Mouse (Mus musculus): ENCODE results near the gene Pcf11. TPM values are rescaled to one million over a fixed set of nuclear protein-coding genes. Genes with fewer than 3 reads are reported as not detected.

The Pcf11 gene
- polyA plus RNA-seq (2015; fragmentation: Nextera tagmentation; extraction: Ambion mirVana): 24.0 and 24.1 TPM in 2 replicates

GRCm38 (mm10) chr7:92669507-92670471, at the start of gene Pcf11:
Pcf11 (minus strand) TSS chr7:92669934.
- WGBS: under 1% methylated on average over 85 of the region's 88 CpGs
- Histone ChIP-seq H3K27ac (replicated peaks) (peak within 1 kb of the TSS; percentile 97), H3K9me3 (no peaks in the 10 kb centered on the region), H3K4me3 (peak within 1 kb of the TSS; percentile 89), H3K9ac (replicated peaks) (peak within 1 kb of the TSS; percentile 89), H3K36me3 (0 out of 2 replicates have a peak, but pooled peaks cover 4% of the 10 kb centered on the region), H3K4me1 (peaks cover 31% of the 10 kb centered on the region), H3K4me2 (replicated peaks) (peak within 1 kb of the TSS; percentile 81), H3K27me3 (no peaks in the 10 kb centered on the region)
- ATAC-seq (replicated peaks): peak; percentile 99

- Histone ChIP-seq H3K4me1 (no peaks in the 10 kb centered on the region), H3K36me3 (no peaks in the 10 kb centered on the region), H3K9me3 (no peaks in the 10 kb centered on the region), H3K4me2 (replicated peaks) (no peak overlapping the region), H3K27me3 (no peaks in the 10 kb centered on the region), H3K4me3 (no peak overlapping the region), H3K9ac (replicated peaks) (no peak overlapping the region), H3K27ac (replicated peaks) (no peak overlapping the region)
- 88% methylated on average over 1 of the region's 1 CpGs for WGBS
- ATAC-seq (replicated peaks): no peak
These were observed 45.3 kb upstream of the Pcf11 start for GRCm38 (mm10) chr7:92715055-92715454.

- 90% methylated on average over 3 of the region's 3 CpGs for WGBS
- H3K4me3 ChIP-seq: no peak overlapping the region
- H3K4me1 ChIP-seq: no peaks in the 10 kb centered on the region
- no peaks in the 10 kb centered on the region for H3K9me3 ChIP-seq
- ATAC-seq (replicated peaks): no peak
- no peak overlapping the region for H3K9ac ChIP-seq (replicated peaks)
- no peaks in the 10 kb centered on the region for H3K36me3 ChIP-seq
- H3K27me3 ChIP-seq: no peaks in the 10 kb centered on the region
- no peak overlapping the region for H3K4me2 ChIP-seq (replicated peaks)
- H3K27ac ChIP-seq (replicated peaks): no peak overlapping the region
These were observed 41.9 kb upstream of the Pcf11 start for GRCm38 (mm10) chr7:92711593-92711992.

GRCm38 (mm10) chr7:92709573-92709972, 39.8 kb upstream of the Pcf11 start:
- H3K9me3 ChIP-seq: no peaks in the 10 kb centered on the region

GRCm38 (mm10) chr7:92706711-92707110, 37.0 kb upstream of the Pcf11 start:
- WGBS: 67% methylated on average over 12 of the region's 12 CpGs
- no peak overlapping the region for H3K9ac ChIP-seq (replicated peaks)
- H3K36me3 ChIP-seq: no peaks in the 10 kb centered on the region
- ATAC-seq (replicated peaks): no peak
- H3K4me3 ChIP-seq: no peak overlapping the region
- no peak overlapping the region for H3K4me2 ChIP-seq (replicated peaks)
- H3K27me3 ChIP-seq: no peaks in the 10 kb centered on the region
- H3K4me1 ChIP-seq: no peaks in the 10 kb centered on the region
- H3K27ac ChIP-seq (replicated peaks): no peak overlapping the region
- H3K9me3 ChIP-seq: no peaks in the 10 kb centered on the region

More at GRCm38 (mm10) chr7:92709573-92709972, 39.8 kb upstream of the Pcf11 start:
- H3K27ac ChIP-seq (replicated peaks): no peak overlapping the region
- H3K4me1 ChIP-seq: no peaks in the 10 kb centered on the region
- H3K9ac ChIP-seq (replicated peaks): no peak overlapping the region
- 54% methylated on average over 2 of the region's 2 CpGs for WGBS
- ATAC-seq (replicated peaks): no peak
- H3K36me3 ChIP-seq: no peaks in the 10 kb centered on the region
- no peak overlapping the region for H3K4me2 ChIP-seq (replicated peaks)
- H3K27me3 ChIP-seq: no peaks in the 10 kb centered on the region
- no peak overlapping the region for H3K4me3 ChIP-seq

- Histone ChIP-seq H3K4me1 (no peaks in the 10 kb centered on the region), H3K4me3 (no peak overlapping the region), H3K27me3 (no peaks in the 10 kb centered on the region), H3K27ac (replicated peaks) (no peak overlapping the region), H3K4me2 (replicated peaks) (no peak overlapping the region), H3K9me3 (no peaks in the 10 kb centered on the region), H3K36me3 (no peaks in the 10 kb centered on the region), H3K9ac (replicated peaks) (no peak overlapping the region)
- WGBS: 78% methylated on average over 2 of the region's 2 CpGs
- ATAC-seq (replicated peaks): no peak
These were observed 35.8 kb upstream of the Pcf11 start for GRCm38 (mm10) chr7:92705534-92705933.

GRCm38 (mm10) chr7:92703661-92704060, 33.9 kb upstream of the Pcf11 start:
- no peak overlapping the region for H3K4me3 ChIP-seq
- no peaks in the 10 kb centered on the region for H3K27me3 ChIP-seq
- no peak overlapping the region for H3K27ac ChIP-seq (replicated peaks)
- no peaks in the 10 kb centered on the region for H3K36me3 ChIP-seq
- no peaks in the 10 kb centered on the region for H3K4me1 ChIP-seq
- no peak for ATAC-seq (replicated peaks)
- H3K9me3 ChIP-seq: no peaks in the 10 kb centered on the region
- WGBS: 85% methylated on average over 1 of the region's 1 CpGs
- no peak overlapping the region for H3K4me2 ChIP-seq (replicated peaks)
- H3K9ac ChIP-seq (replicated peaks): no peak overlapping the region

GRCm38 (mm10) chr7:92698770-92699169, 29.0 kb upstream of the Pcf11 start:
- ATAC-seq (replicated peaks): no peak

GRCm38 (mm10) chr7:92696395-92696794, 26.7 kb upstream of the Pcf11 start:
- Histone ChIP-seq H3K4me3 (no peak overlapping the region), H3K27me3 (no peaks in the 10 kb centered on the region), H3K27ac (replicated peaks) (no peak overlapping the region), H3K4me2 (replicated peaks) (no peak overlapping the region), H3K36me3 (no peaks in the 10 kb centered on the region), H3K4me1 (no peaks in the 10 kb centered on the region), H3K9ac (replicated peaks) (no peak overlapping the region), H3K9me3 (no peaks in the 10 kb centered on the region)
- ATAC-seq (replicated peaks): no peak
- WGBS: 92% methylated on average over 3 of the region's 3 CpGs

More at GRCm38 (mm10) chr7:92698770-92699169, 29.0 kb upstream of the Pcf11 start:
- no peaks in the 10 kb centered on the region for H3K27me3 ChIP-seq
- no peaks in the 10 kb centered on the region for H3K36me3 ChIP-seq
- no peaks in the 10 kb centered on the region for H3K9me3 ChIP-seq
- H3K4me2 ChIP-seq (replicated peaks): no peak overlapping the region
- no peaks in the 10 kb centered on the region for H3K4me1 ChIP-seq
- no peak overlapping the region for H3K9ac ChIP-seq (replicated peaks)
- no peak overlapping the region for H3K4me3 ChIP-seq
- no peak overlapping the region for H3K27ac ChIP-seq (replicated peaks)
- WGBS: 83% methylated on average over 5 of the region's 5 CpGs

GRCm38 (mm10) chr7:92689101-92689500, 19.4 kb upstream of the Pcf11 start:
- Histone ChIP-seq H3K9me3 (no peaks in the 10 kb centered on the region), H3K27ac (replicated peaks) (no peak overlapping the region), H3K4me3 (no peak overlapping the region), H3K4me2 (replicated peaks) (no peak overlapping the region), H3K36me3 (no peaks in the 10 kb centered on the region), H3K4me1 (no peaks in the 10 kb centered on the region), H3K27me3 (no peaks in the 10 kb centered on the region), H3K9ac (replicated peaks) (no peak overlapping the region)
- no peak for ATAC-seq (replicated peaks)
- 79% methylated on average over 2 of the region's 2 CpGs for WGBS

GRCm38 (mm10) chr7:92688299-92688669, 18.6 kb upstream of the Pcf11 start:
- H3K9ac ChIP-seq (replicated peaks): no peak overlapping the region
- H3K4me3 ChIP-seq: no peak overlapping the region
- no peaks in the 10 kb centered on the region for H3K36me3 ChIP-seq
- ATAC-seq (replicated peaks): no peak
- 68% methylated on average over 2 of the region's 2 CpGs for WGBS
- no peaks in the 10 kb centered on the region for H3K4me1 ChIP-seq
- H3K27ac ChIP-seq (replicated peaks): no peak overlapping the region
- H3K9me3 ChIP-seq: no peaks in the 10 kb centered on the region
- no peaks in the 10 kb centered on the region for H3K27me3 ChIP-seq
- no peak overlapping the region for H3K4me2 ChIP-seq (replicated peaks)

GRCm38 (mm10) chr7:92687556-92688298, 18.0 kb upstream of the Pcf11 start:
- H3K9ac ChIP-seq (replicated peaks): no peak overlapping the region
- no peak for ATAC-seq (replicated peaks)
- no peak overlapping the region for H3K4me2 ChIP-seq (replicated peaks)
- H3K27me3 ChIP-seq: no peaks in the 10 kb centered on the region
- H3K4me1 ChIP-seq: no peaks in the 10 kb centered on the region
- H3K27ac ChIP-seq (replicated peaks): no peak overlapping the region
- H3K36me3 ChIP-seq: no peaks in the 10 kb centered on the region
- H3K9me3 ChIP-seq: no peaks in the 10 kb centered on the region
- 60% methylated on average over 5 of the region's 5 CpGs for WGBS
- H3K4me3 ChIP-seq: no peak overlapping the region

All from forebrain, embryonic 15.5 days (tissue).